Mouse (Mus musculus): ENCODE data around the gene Dynlrb1. TPM values are rescaled to one million over a fixed set of nuclear protein-coding genes. Genes with fewer than 3 reads are reported as not detected.
A peak's percentile ranks its signal among the peaks of the same experiment; 100 is the strongest.

The Dynlrb1 gene
- 100 to 1,000 TPM; 348 to 360 TPM for total RNA-seq (2021)

- intact Hi-C loops (cut with DNase I) = no loop called here
Observed at GRCm38 (mm10) chr2:155236362-155236992, at the start of gene Dynlrb1. Dynlrb1 (plus strand) TSS chr2:155236533.

GRCm38 (mm10) chr2:155207419-155207818 is 28.9 kb upstream of the Dynlrb1 start:
- intact Hi-C loops (cut with DNase I) = no loop called here
- DNase-seq = peak; percentile 7

More at GRCm38 (mm10) chr2:155236362-155236992, at the start of gene Dynlrb1:
- DNase-seq = peak; percentile 99

GRCm38 (mm10) chr2:155223145-155223544 is 13.2 kb upstream of the Dynlrb1 start:
- intact Hi-C loops (cut with DNase I) = no loop called here
- no peak for DNase-seq

- intact Hi-C loops (cut with DNase I) = no loop called here
- DNase-seq = no peak
Observed at GRCm38 (mm10) chr2:155224721-155225120, 11.6 kb upstream of the Dynlrb1 start.

- DNase-seq = no peak
- intact Hi-C loops (cut with DNase I) = no loop called here
Observed at GRCm38 (mm10) chr2:155235746-155236361, 479 bp upstream of the Dynlrb1 start.

- no peak for DNase-seq
- intact Hi-C loops (cut with DNase I) = no loop called here
Observed at GRCm38 (mm10) chr2:155237276-155237675, 943 bp downstream of the Dynlrb1 start.

- intact Hi-C loops (cut with DNase I) = no loop called here
- DNase-seq = no peak
Observed at GRCm38 (mm10) chr2:155240915-155241314, 4.6 kb downstream of the Dynlrb1 start.

- intact Hi-C loops (cut with DNase I) = no loop called here
- DNase-seq = no peak
Observed at GRCm38 (mm10) chr2:155242296-155242855, 6.0 kb downstream of the Dynlrb1 start.

- intact Hi-C loops (cut with DNase I) = no loop called here
- DNase-seq = no peak
Observed at GRCm38 (mm10) chr2:155246231-155246630, 9.9 kb downstream of the Dynlrb1 start.

- DNase-seq = no peak
- intact Hi-C loops (cut with DNase I) = no loop called here
Observed at GRCm38 (mm10) chr2:155248206-155248605, 11.9 kb downstream of the Dynlrb1 start.

GRCm38 (mm10) chr2:155248718-155249117 is 12.4 kb downstream of the Dynlrb1 start:
- no peak for DNase-seq
- intact Hi-C loops (cut with DNase I) = no loop called here

- no peak for DNase-seq
- intact Hi-C loops (cut with DNase I) = no loop called here
Observed at GRCm38 (mm10) chr2:155249588-155249987, 13.3 kb downstream of the Dynlrb1 start.

- DNase-seq = no peak
- intact Hi-C loops (cut with DNase I) = no loop called here
Observed at GRCm38 (mm10) chr2:155265526-155265925, 29.2 kb downstream of the Dynlrb1 start.

- intact Hi-C loops (cut with DNase I) = no loop called here
- DNase-seq = no peak
Observed at GRCm38 (mm10) chr2:155266896-155267295, 30.6 kb downstream of the Dynlrb1 start.

- intact Hi-C loops (cut with DNase I) = no loop called here
- no peak for DNase-seq
Observed at GRCm38 (mm10) chr2:155271957-155272356, 35.6 kb downstream of the Dynlrb1 start.

GRCm38 (mm10) chr2:155272396-155273170 is 36.2 kb downstream of the Dynlrb1 start:
- no peak for DNase-seq
- intact Hi-C loops (cut with DNase I) = no loop called here

GRCm38 (mm10) chr2:155273603-155274002 is 37.3 kb downstream of the Dynlrb1 start:
- no peak for DNase-seq
- intact Hi-C loops (cut with DNase I) = no loop called here

- intact Hi-C loops (cut with DNase I) = no loop called here
- DNase-seq = peak; percentile 97
Observed at GRCm38 (mm10) chr2:155276195-155276594, 39.9 kb downstream of the Dynlrb1 start, which contains the start of gene Map1lc3a. Map1lc3a (plus strand) TSS chr2:155276297.

- peak; percentile 60 for DNase-seq
- intact Hi-C loops (cut with DNase I) = no loop called here
Observed at GRCm38 (mm10) chr2:155276621-155277175, 40.4 kb downstream of the Dynlrb1 start.

GRCm38 (mm10) chr2:155277721-155278120 is 41.4 kb downstream of the Dynlrb1 start:
- intact Hi-C loops (cut with DNase I) = no loop called here

GRCm38 (mm10) chr2:155278361-155278760 is 42.0 kb downstream of the Dynlrb1 start:
- no peak for DNase-seq
- intact Hi-C loops (cut with DNase I) = no loop called here

More at GRCm38 (mm10) chr2:155277721-155278120, 41.4 kb downstream of the Dynlrb1 start:
- no peak for DNase-seq

All from left cerebral cortex, postnatal 4 days (tissue).